8 mouse cellular contexts compared by ENCODE assay signal in the genomic region with DNA sequence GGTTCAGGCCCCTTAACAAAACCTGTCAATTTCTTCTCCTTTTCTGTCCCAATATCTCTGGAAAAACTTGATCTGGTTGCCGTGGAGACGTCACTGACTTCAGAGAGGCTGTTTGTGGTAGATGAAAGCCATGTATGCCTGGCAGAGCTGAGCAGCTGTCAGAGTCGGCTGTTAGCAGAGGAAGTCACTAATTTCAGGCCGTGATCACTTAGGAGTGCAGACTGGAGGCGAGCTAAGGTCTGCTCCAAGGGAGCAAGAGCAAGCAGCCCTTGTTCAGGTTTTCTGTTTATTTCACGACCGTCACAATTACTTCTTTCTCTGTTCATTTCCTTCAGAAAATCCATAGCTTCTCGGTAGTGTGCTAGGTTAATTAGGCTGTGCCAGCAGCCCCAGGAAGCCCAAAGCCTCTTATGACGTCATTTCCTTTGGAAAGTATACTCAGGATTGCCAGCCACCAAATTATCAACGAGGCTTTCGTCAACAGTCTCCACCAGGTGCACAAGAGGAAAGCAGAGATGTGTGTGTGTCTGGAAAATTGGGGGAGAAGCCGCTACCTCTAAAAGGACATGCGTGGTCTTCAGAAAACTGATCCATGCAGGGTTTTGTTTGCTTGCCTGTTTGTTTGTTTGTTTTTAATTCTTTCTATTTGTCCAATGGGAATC.
A peak's percentile ranks its signal among the peaks of the same experiment; 100 is the strongest.
DNase-seq lines count a peak whose midpoint lies in the region; ATAC-seq lines count a peak whose summit lies in the region.

No protein-coding gene starts in this region.

- H3K4me1 ChIP-seq in forebrain, embryonic 15.5 days = peaks cover 23% of the 10 kb centered on the region

- peak overlapping the region; percentile 30 for H3K4me2 ChIP-seq in forebrain, embryonic 15.5 days (replicated peaks)

- 0 out of 2 replicates have a peak overlapping the region, but pooled peaks have one; percentile 9 for H3K4me3 ChIP-seq in forebrain, embryonic 15.5 days

- 18% methylated on average over 13 of the region's 13 CpGs for WGBS in forebrain, embryonic 15.5 days

- DNase-seq in B cell, adult 2 months = peak; percentile 54 to 55
- DNase-seq in MEL-GATA-1-ER (ENCODE audit: extremely low read depth, low read depth) = peak; percentile 56
- DNase-seq in layer of hippocampus, adult 8-10 months (ENCODE audit: low spot score in 2 of 2) = peak; percentile 55 to 67
- peak; percentile 31 for DNase-seq in right cerebral cortex, postnatal 4 days
- no peak for DNase-seq in cerebellum, adult 11 months
- no peak for DNase-seq in kidney, postnatal 4 days

- peak; percentile 82 for ATAC-seq in forebrain, embryonic 15.5 days (replicated peaks)
- ATAC-seq in megakaryocyte progenitor cell, adult 5-6 weeks (replicated peaks; ENCODE audit: poor library complexity) = peak; percentile 77

- no peaks in the 10 kb centered on the region for H3K27me3 ChIP-seq in forebrain, embryonic 15.5 days

- H3K9me3 ChIP-seq in forebrain, embryonic 15.5 days = no peaks in the 10 kb centered on the region

- H3K27ac ChIP-seq in forebrain, embryonic 15.5 days (replicated peaks) = peak overlapping the region; percentile 84

- 0 out of 2 replicates have a peak overlapping the region, but pooled peaks have one; percentile 27 for H3K9ac ChIP-seq in forebrain, embryonic 15.5 days (replicated peaks)

- H3K36me3 ChIP-seq in forebrain, embryonic 15.5 days = no peaks in the 10 kb centered on the region

Comparison
In these comparisons a context has a peak if more than half of its experiments do, and no peak if none do; other contexts are left out.
1. DNase-seq: peak in B cell, adult 2 months (2 of 2), MEL-GATA-1-ER (single experiment), layer of hippocampus, adult 8-10 months (2 of 2) and right cerebral cortex, postnatal 4 days (single experiment); none in cerebellum, adult 11 months (single experiment) and kidney, postnatal 4 days (0 of 2).